Mouse (Mus musculus) testis, adult 2 months (tissue): ENCODE measurements around the gene Slc8a1.

Experiments
- CTCF ChIP-seq: fragments of 200-500 bp; IDR thresholded peaks from 2 replicates; pipeline ENCODE4 v1.5.1; 2012; ENCODE audit warnings: low read depth, mild to moderate bottlenecking, inconsistent platforms, low read length, moderate library complexity; ENCODE audit not compliant: control insufficient read depth, insufficient read depth, insufficient replicate concordance
- POLR2A ChIP-seq: fragments of 200-500 bp; IDR thresholded peaks from 2 replicates; pipeline ENCODE4 v1.6.1; 2012; ENCODE audit warnings: low read depth, mild to moderate bottlenecking, inconsistent platforms, low read length, moderate library complexity; ENCODE audit not compliant: control insufficient read depth

DNA sequence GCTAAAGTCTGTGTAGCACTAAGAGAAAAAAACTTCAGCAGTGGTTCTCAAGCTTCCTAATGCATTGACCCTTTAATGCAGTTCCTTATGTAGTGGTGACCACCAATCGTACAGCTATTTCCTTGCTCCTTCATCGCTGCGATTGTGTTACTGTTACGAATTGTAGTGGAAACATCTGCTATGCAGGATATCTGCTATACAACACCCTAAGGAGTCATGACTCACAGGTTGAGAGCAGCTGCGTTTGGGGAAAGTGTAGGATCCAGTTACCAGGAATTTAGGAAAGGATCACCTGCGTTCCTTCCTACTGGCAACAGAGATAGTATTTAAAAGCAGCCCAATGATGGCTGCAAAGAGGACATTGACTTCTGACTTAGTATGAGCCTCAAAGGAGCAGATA is 213.4 kb downstream of the Slc8a1 start:
- TF ChIP-seq CTCF (no peak), POLR2A (no peak)
